Mouse (Mus musculus) skeletal muscle tissue, adult 2 months (tissue): ENCODE measurements at regions not wholly inside any gene's neighbourhood (a gene's known extent, or its start where the extent isn't known, plus 50 kb on each side); places are given as distances from the start of the nearest gene placed in this dataset.

Experiments used
- DNase-seq: peaks from one replicate; pipeline ENCODE4 v3.0.0-alpha.2; 2012; ENCODE audit warnings: low read depth, low spot score

- DNase-seq, result no peak
These were observed 54.4 kb upstream of the 9630041A04Rik start for GRCm38 (mm10) chr9:101807249-101807648.

- DNase-seq, result peak; percentile 61
These were observed 64.9 kb upstream of the 9630041A04Rik start for GRCm38 (mm10) chr9:101796718-101797117.

GRCm38 (mm10) chr9:101796063-101796462 is 65.6 kb upstream of the 9630041A04Rik start:
- DNase-seq, result peak; percentile 30

GRCm38 (mm10) chr9:101795436-101795835 is 66.2 kb upstream of the 9630041A04Rik start:
- no peak for DNase-seq

GRCm38 (mm10) chr9:101790936-101791335 is 70.7 kb upstream of the 9630041A04Rik start:
- DNase-seq, result no peak

- DNase-seq, result no peak
These were observed 120.6 kb upstream of the 9630041A04Rik start for GRCm38 (mm10) chr9:101740949-101741605.

GRCm38 (mm10) chr9:101739322-101739721 is 122.3 kb upstream of the 9630041A04Rik start:
- no peak for DNase-seq

DNA sequence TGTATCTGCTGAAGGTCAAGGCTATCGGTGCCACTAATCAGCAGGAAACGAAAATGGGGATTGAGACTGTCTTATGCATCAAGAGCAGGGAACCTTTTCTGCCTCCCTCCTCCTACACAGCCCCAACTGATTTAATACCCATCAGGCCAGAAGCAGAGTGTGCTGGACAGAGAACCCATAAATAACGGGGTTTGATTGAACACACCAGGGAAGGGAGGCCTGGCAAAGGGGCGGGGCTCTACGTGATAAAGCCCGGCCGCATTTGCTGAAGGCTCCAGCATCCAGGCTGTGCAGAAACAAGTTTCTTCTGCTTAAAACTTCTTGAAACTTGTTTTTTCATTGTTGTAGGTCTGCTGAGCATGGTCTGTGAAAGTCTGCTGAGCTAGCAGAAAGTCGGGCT is 127.4 kb upstream of the 9630041A04Rik start:
- no peak for DNase-seq

DNA sequence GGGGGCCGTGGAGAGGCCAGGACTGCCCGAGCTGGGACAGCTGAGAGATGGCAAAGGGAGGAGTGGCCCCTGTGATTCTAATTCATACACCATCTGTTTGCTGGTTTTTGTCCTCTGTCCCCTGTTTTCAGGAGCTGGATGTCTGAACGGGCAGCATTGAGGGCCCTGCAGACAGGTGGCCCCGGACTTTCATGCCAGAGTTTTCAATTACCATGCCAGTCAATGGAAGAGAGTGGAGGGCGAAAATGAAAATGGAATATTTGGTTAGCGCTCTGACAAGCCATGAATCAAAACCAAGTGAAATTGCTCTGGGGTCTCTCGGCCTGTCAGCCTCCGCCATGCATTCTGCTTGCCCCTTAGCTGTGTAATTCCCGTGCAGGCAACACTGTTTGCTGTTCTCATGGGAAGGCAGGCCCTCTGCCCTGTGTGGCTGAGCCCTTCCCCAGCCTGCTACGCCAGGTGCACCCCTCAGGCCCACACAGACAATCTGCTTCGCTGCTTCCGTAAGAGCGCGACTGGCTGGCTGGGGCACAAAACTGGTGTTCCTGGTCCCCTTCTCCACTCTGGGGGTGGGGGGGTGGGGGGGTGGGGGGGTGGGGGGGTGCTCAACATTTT is 127.9 kb upstream of the 9630041A04Rik start:
- DNase-seq, result no peak

DNA sequence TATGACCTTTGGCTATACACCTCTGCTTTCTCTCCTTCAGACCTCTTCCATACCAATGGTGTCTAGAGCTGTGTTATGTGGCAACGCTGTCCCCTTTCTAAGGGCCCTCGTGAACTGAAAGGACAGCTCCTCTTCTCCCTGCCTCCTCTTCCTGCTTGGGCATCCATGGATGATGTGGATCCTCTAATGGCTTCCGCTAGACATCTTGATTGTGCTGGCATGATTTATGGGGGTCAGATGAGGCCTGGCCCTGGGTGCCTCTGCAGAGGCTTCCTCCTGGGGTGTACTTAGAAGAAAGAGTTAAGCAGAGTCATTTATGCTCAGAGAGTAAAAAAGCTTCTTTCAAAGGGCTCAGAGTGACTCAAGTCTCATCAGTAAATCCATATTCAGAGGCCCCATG is 131.5 kb upstream of the 9630041A04Rik start:
- DNase-seq, result no peak

- no peak for DNase-seq
These were observed 143.7 kb upstream of the 9630041A04Rik start for GRCm38 (mm10) chr9:101717911-101718310.

DNA sequence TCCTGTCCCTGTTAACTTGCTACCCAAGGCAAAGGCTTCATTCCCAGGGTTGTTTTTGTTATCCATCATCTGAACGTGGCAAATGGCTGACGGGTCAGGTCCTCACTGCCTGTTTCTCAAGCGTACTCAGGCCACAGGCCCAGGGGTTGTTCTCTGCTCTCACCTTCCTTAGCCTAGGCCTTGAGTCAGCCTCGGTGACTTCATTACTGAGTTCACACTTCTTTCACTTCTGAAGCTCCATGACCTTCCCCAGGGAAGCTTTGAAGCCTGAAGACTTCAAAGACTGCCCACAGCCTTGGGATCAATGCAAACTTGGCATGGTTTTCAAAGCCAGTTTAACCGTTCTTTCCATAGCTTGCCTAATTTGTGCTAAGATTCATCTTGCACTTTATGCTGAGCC is 145.3 kb upstream of the 9630041A04Rik start:
- no peak for DNase-seq

- no peak for DNase-seq
These were observed 146.8 kb upstream of the 9630041A04Rik start for GRCm38 (mm10) chr9:101714805-101715204.

GRCm38 (mm10) chr9:101710611-101711071 is 151.0 kb upstream of the 9630041A04Rik start:
- DNase-seq, result no peak

- DNase-seq, result no peak
These were observed 161.3 kb upstream of the 9630041A04Rik start for GRCm38 (mm10) chr9:101700368-101700767.

DNA sequence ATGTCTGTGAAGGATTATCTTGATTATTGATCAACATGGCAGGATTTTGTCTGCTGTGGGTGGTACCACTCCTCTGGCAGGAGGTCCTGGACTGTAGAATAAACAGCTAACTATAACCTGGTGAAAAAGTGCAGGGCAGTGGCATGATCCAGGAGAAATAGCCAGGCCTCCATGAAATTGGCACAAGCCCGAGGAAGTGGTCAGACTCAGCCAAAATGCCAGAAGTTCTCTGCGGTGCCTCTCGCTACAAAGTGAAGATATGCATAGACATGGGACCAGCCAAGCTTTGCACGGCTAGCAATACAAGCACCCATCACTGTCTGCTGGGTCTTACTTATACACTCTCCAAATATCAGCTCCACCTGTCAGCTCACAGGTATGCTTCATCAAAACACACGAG is 167.6 kb upstream of the 9630041A04Rik start:
- no peak for DNase-seq

GRCm38 (mm10) chr9:101691336-101691735 is 170.3 kb upstream of the 9630041A04Rik start:
- no peak for DNase-seq

GRCm38 (mm10) chr9:101690916-101691315 is 170.7 kb upstream of the 9630041A04Rik start:
- DNase-seq, result no peak

GRCm38 (mm10) chr9:101690402-101690861 is 171.2 kb upstream of the 9630041A04Rik start:
- DNase-seq, result no peak

GRCm38 (mm10) chr9:101689532-101690401 is 171.9 kb upstream of the 9630041A04Rik start:
- DNase-seq, result peak; percentile 36

GRCm38 (mm10) chr9:101687226-101687625 is 174.4 kb upstream of the 9630041A04Rik start:
- no peak for DNase-seq

DNA sequence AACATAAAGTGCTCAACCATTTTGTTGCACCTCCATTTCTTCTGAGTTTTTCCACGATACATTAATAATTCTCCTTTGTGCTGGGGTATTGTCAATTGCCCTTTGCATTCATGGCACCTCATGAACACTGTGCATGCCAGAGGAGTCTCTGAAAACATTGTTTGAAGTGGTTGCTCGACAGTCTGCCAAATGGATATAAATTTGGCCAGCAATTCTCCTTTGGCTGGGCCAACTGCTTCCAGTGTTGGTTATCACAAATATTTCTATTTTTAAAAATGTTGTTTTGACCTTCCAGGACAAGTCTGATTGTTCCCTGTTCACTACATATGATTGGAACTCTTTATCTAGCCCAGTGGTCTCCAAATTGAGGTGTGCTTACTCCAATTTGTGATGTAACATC is 184.1 kb upstream of the 9630041A04Rik start:
- DNase-seq, result no peak
